Mouse (Mus musculus): Measurements from ENCODE around the gene Churc1.

- no peak for TF ChIP-seq POLR2A (IDR thresholded peaks at IDR 0.05; ENCODE audit: borderline replicate concordance, extremely low read depth, insufficient read depth, insufficient read length, poor library complexity, severe bottlenecking)
- TF ChIP-seq CTCF (IDR thresholded peaks at IDR 0.05; ENCODE audit: borderline replicate concordance, extremely low read depth, insufficient read depth, insufficient read length): no peak
Measured at GRCm38 (mm10) chr12:76750866-76751459, 14.4 kb upstream of the Churc1 start.

All from brain, embryonic 14.5 days (tissue).